Mouse (Mus musculus): Measurements from ENCODE around the gene Baiap2l2.
"Not testable (repeated sequence)": the region's sequence is repeated elsewhere in the genome, so short reads cannot be mapped to it uniquely, and the experiment has no call there.

Gene Baiap2l2

GRCm38 (mm10) chr15:79261095-79261725 is 24.1 kb downstream of the Baiap2l2 start:
- DNase-seq (ENCODE audit: low spot score) = no peak

- no peak for DNase-seq (ENCODE audit: low spot score)
These were observed 26.8 kb downstream of the Baiap2l2 start for GRCm38 (mm10) chr15:79258521-79258920.

GRCm38 (mm10) chr15:79254661-79255060 is 30.7 kb downstream of the Baiap2l2 start, which contains the start of gene Slc16a8:
Slc16a8 (minus strand) TSS chr15:79254761.
- DNase-seq (ENCODE audit: low spot score) = no peak

- no peak for DNase-seq (ENCODE audit: low spot score)
These were observed 32.8 kb downstream of the Baiap2l2 start for GRCm38 (mm10) chr15:79252580-79252979.

- no peak for DNase-seq (ENCODE audit: low spot score)
These were observed 33.4 kb downstream of the Baiap2l2 start for GRCm38 (mm10) chr15:79251781-79252491.

GRCm38 (mm10) chr15:79251168-79251567 is 34.2 kb downstream of the Baiap2l2 start:
- DNase-seq (ENCODE audit: low spot score) = no peak

GRCm38 (mm10) chr15:79250236-79250635 is 35.1 kb downstream of the Baiap2l2 start:
- no peak for DNase-seq (ENCODE audit: low spot score)

GRCm38 (mm10) chr15:79245321-79245720 is 40.0 kb downstream of the Baiap2l2 start:
- no peak for DNase-seq (ENCODE audit: low spot score)

GRCm38 (mm10) chr15:79244071-79244893 is 41.1 kb downstream of the Baiap2l2 start:
- peak; percentile 61 for DNase-seq (ENCODE audit: low spot score)

- DNase-seq (ENCODE audit: low spot score) = peak; percentile 96
These were observed 41.9 kb downstream of the Baiap2l2 start for GRCm38 (mm10) chr15:79243234-79244042.

- no peak for DNase-seq (ENCODE audit: low spot score)
These were observed 42.6 kb downstream of the Baiap2l2 start for GRCm38 (mm10) chr15:79242574-79243233.

GRCm38 (mm10) chr15:79238036-79238435 is 47.3 kb downstream of the Baiap2l2 start:
- peak; percentile 58 for DNase-seq (ENCODE audit: low spot score)

- DNase-seq (ENCODE audit: low spot score) = peak; percentile 92
These were observed 50.1 kb downstream of the Baiap2l2 start for GRCm38 (mm10) chr15:79235268-79235667.

GRCm38 (mm10) chr15:79229058-79229821 is 56.1 kb downstream of the Baiap2l2 start, which contains the start of the genes Pick1 and Gm49486:
Pick1 (plus strand) TSS chr15:79229173.
Gm49486 (plus strand) TSS chr15:79229391.
- peak; percentile 97 for DNase-seq (ENCODE audit: low spot score)

GRCm38 (mm10) chr15:79225780-79226179 is 59.6 kb downstream of the Baiap2l2 start:
- DNase-seq (ENCODE audit: low spot score) = not testable (repeated sequence)

GRCm38 (mm10) chr15:79224685-79225084 is 60.7 kb downstream of the Baiap2l2 start:
- DNase-seq (ENCODE audit: low spot score) = peak; percentile 95

- DNase-seq (ENCODE audit: low spot score) = no peak
These were observed 61.7 kb downstream of the Baiap2l2 start for GRCm38 (mm10) chr15:79223641-79224040.

- DNase-seq (ENCODE audit: low spot score) = no peak
These were observed 65.8 kb downstream of the Baiap2l2 start for GRCm38 (mm10) chr15:79219572-79219971.

GRCm38 (mm10) chr15:79216191-79216590 is 69.1 kb downstream of the Baiap2l2 start:
- DNase-seq (ENCODE audit: low spot score) = no peak

- no peak for DNase-seq (ENCODE audit: low spot score)
These were observed 71.7 kb downstream of the Baiap2l2 start for GRCm38 (mm10) chr15:79213591-79213990.

All from MN1 (cell line).